8 mouse cellular contexts compared by ENCODE assay signal in the genomic region with DNA sequence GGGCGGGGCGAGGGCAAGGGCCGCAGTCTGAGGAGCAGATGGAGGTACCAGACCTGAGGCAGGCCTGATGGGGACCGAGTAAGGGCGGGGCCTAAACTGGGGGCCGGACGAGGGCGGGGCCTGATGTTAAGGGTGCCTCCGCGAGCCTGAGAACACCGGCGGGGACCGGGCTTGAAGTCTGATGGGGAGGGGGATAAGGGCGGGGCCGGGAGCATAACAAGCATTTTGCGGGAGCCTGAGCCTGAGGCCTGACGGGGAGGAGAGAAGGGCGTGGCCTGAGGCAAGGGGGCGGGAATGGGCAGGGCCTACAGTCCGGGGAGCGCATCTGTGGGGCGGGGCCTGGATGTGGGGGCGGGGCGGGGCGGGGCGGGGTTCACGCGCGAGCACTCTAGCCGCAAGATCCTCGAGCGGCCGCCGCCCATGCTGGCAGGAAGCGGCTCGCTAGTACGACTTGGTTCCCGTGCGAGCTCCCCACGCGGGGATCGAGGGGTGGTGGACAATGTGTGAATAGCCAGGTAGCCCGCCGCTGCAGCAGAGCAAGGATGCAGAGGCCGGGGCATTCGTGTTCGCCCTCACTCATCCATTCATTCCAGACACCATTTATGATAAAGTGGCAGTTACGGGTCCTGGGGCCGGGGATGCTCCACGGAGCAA. TPM values are rescaled to one million over a fixed set of nuclear protein-coding genes. Genes with fewer than 3 reads are reported as not detected.
A peak's percentile ranks its signal among the peaks of the same experiment; 100 is the strongest.
DNase-seq lines count a peak whose midpoint lies in the region.

No protein-coding gene starts in this region.

- H3K27me3 ChIP-seq in megakaryocyte, embryonic 14.5 days (replicated peaks) = peaks cover 19% of the 10 kb centered on the region

- H3K36me3 ChIP-seq in megakaryocyte, embryonic 14.5 days (replicated peaks; ENCODE audit: low read length) = no peaks in the 10 kb centered on the region

- peak overlapping the region; percentile 93 for H3K4me3 ChIP-seq in megakaryocyte, embryonic 14.5 days (replicated peaks)

- DNase-seq in adipocyte (ENCODE audit: low spot score) = peak; percentile 94
- peak; percentile 95 for DNase-seq in embryo, embryonic 10 days (ENCODE audit: low spot score)
- DNase-seq in gastrocnemius, postnatal 10 days = peak; percentile 91
- DNase-seq in induced T-regulatory cell, adult 2 months (ENCODE audit: low read depth) = peak; percentile 98
- DNase-seq in left cerebral cortex, adult 9 months (ENCODE audit: low spot score in 2 of 2) = peak; percentile 92 to 93
- peak; percentile 87 to 90 for DNase-seq in right cerebral cortex, adult 2 months (ENCODE audit: low spot score in 2 of 2)
- peak; percentile 73 for DNase-seq in urinary bladder, postnatal 10 days (ENCODE audit: low spot score)

- H3K9me3 ChIP-seq in megakaryocyte, embryonic 14.5 days = peaks cover 3% of the 10 kb centered on the region; the same call in 1 of the 2 replicates

- peaks cover 68% of the 10 kb centered on the region for H3K4me1 ChIP-seq in megakaryocyte, embryonic 14.5 days

RNA-seq across cellular contexts. Expression of a gene that starts 0.4 kb away (rescaled TPM):
- total RNA-seq in gastrocnemius, postnatal 10 days (2021) = 10 to 100 TPM; 21.1 to 26.0 TPM
- polyA plus RNA-seq in megakaryocyte, embryonic 14.5 days (2012; ENCODE audit: insufficient read depth, low replicate concordance) = 3.7 and 4.1 TPM in 2 replicates

Comparison
In these comparisons a context has a peak if more than half of its experiments do, and no peak if none do; other contexts are left out.
1. Peak in every context shown above with its lines: DNase-seq and H3K4me3 ChIP-seq.